Mouse (Mus musculus): ENCODE measurements around the gene Tnfrsf13c. TPM values are rescaled to one million over a fixed set of nuclear protein-coding genes. Genes with fewer than 3 reads are reported as not detected.

Tnfrsf13c gene
- polyA plus RNA-seq (2016; fragmentation: Nextera tagmentation; extraction: Ambion mirVana): 0.18 TPM in 1 of 2 replicates, not detected in the other

GRCm38 (mm10) chr15:82223657-82224601 is at the start of gene Tnfrsf13c:
Tnfrsf13c (minus strand) TSS chr15:82224369.
- peaks cover 63% of the 10 kb centered on the region for H3K27me3 ChIP-seq (ENCODE audit: poor library complexity, severe bottlenecking)
- H3K27ac ChIP-seq: peak within 1 kb of the TSS; percentile 48; the same call in 1 of the 2 replicates
- 2% methylated on average over 43 of the region's 44 CpGs for WGBS
- H3K36me3 ChIP-seq (replicated peaks): no peaks in the 10 kb centered on the region
- H3K9me3 ChIP-seq: no peaks in the 10 kb centered on the region
- no peak for DNase-seq (ENCODE audit: extremely low spot score, low spot score)
- H3K4me3 ChIP-seq: peak within 1 kb of the TSS; percentile 50
- H3K4me1 ChIP-seq: peaks cover 48% of the 10 kb centered on the region

- H3K4me3 ChIP-seq: no peak overlapping the region
- H3K27ac ChIP-seq: no peak overlapping the region
- H3K27me3 ChIP-seq (ENCODE audit: poor library complexity, severe bottlenecking): peaks cover 54% of the 10 kb centered on the region
- peaks cover 9% of the 10 kb centered on the region for H3K36me3 ChIP-seq (replicated peaks)
- no peak for DNase-seq (ENCODE audit: extremely low spot score, low spot score)
- peaks cover 68% of the 10 kb centered on the region for H3K4me1 ChIP-seq
- 87% methylated on average over 6 of the region's 6 CpGs for WGBS
- no peaks in the 10 kb centered on the region for H3K9me3 ChIP-seq
Observed at GRCm38 (mm10) chr15:82272295-82272694, 48.1 kb upstream of the Tnfrsf13c start.

GRCm38 (mm10) chr15:82271201-82271600 is 47.0 kb upstream of the Tnfrsf13c start:
- DNase-seq (ENCODE audit: extremely low spot score, low spot score): peak; percentile 78
- Histone ChIP-seq H3K36me3 (replicated peaks) (no peaks in the 10 kb centered on the region), H3K4me3 (no peak overlapping the region), H3K27me3 (ENCODE audit: poor library complexity, severe bottlenecking) (peaks cover 52% of the 10 kb centered on the region), H3K27ac (peak overlapping the region; percentile 40), H3K9me3 (no peaks in the 10 kb centered on the region), H3K4me1 (peaks cover 57% of the 10 kb centered on the region)
- WGBS: 8% methylated on average over 5 of the region's 5 CpGs

DNA sequence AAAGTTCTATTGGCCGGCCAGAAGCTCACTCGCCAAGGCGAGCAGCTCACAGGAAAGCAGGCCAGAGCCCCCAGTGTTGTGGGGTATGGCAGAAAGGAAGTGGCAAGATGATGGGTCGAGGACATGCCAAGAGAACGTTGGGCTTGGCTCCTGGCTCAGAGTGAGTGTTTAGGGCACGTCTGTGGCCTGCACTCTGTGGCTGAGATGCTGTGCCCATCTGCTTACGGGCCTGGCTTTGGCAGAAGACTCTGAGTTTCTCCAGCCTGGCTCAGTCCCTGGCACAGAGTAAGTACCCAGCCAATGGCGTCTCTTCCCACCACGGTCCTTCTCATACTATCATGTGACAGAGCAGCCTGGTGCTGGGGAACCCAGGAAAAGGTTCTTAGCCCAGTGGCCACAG is 44.6 kb upstream of the Tnfrsf13c start:
- peaks cover 40% of the 10 kb centered on the region for H3K4me1 ChIP-seq

DNA sequence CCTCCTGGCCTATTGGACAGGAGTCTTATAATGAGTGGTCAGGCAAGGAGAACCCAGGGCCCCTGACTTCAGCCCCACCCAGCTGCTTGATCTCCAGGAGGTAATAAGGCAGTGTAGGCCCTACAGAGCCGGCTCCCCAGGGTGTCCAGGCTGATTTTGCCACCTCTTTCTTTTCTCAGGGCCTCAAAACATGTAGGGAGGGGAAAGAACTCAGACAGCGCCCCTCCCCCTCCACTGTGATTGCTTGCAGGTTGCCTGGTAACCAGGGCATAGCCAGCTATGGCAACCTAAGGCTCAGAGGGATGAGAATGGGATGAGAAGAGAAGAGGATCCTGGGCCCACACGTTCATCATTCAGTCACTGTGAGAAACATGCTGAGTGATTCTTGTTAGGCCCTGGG is 44.0 kb upstream of the Tnfrsf13c start:
- 23% methylated on average over 3 of the region's 3 CpGs for WGBS
- peaks cover 38% of the 10 kb centered on the region for H3K4me1 ChIP-seq
- DNase-seq (ENCODE audit: extremely low spot score, low spot score): peak; percentile 39
- no peaks in the 10 kb centered on the region for H3K9me3 ChIP-seq
- H3K27me3 ChIP-seq (ENCODE audit: poor library complexity, severe bottlenecking): peaks cover 24% of the 10 kb centered on the region
- H3K36me3 ChIP-seq (replicated peaks): no peaks in the 10 kb centered on the region
- H3K4me3 ChIP-seq: peak overlapping the region; percentile 18; the same call in 1 of the 2 replicates
- peak overlapping the region; percentile 53; the same call in 1 of the 2 replicates for H3K27ac ChIP-seq

More for the DNA sequence above, 44.6 kb upstream of the Tnfrsf13c start:
- no peak for DNase-seq (ENCODE audit: extremely low spot score, low spot score)
- peaks cover 30% of the 10 kb centered on the region for H3K27me3 ChIP-seq (ENCODE audit: poor library complexity, severe bottlenecking)
- no peaks in the 10 kb centered on the region for H3K36me3 ChIP-seq (replicated peaks)
- H3K27ac ChIP-seq: peak overlapping the region; percentile 3; the same call in 1 of the 2 replicates
- 91% methylated on average over 9 of the region's 9 CpGs for WGBS
- H3K4me3 ChIP-seq: no peak overlapping the region
- H3K9me3 ChIP-seq: no peaks in the 10 kb centered on the region

- H3K27me3 ChIP-seq (ENCODE audit: poor library complexity, severe bottlenecking): peaks cover 5% of the 10 kb centered on the region
- 21% methylated on average over 6 of the region's 6 CpGs for WGBS
- H3K27ac ChIP-seq: no peak overlapping the region
- H3K4me1 ChIP-seq: peaks cover 35% of the 10 kb centered on the region
- peak; percentile 69 for DNase-seq (ENCODE audit: extremely low spot score, low spot score)
- H3K9me3 ChIP-seq: no peaks in the 10 kb centered on the region
- no peak overlapping the region for H3K4me3 ChIP-seq
- H3K36me3 ChIP-seq (replicated peaks): no peaks in the 10 kb centered on the region
Observed at GRCm38 (mm10) chr15:82266356-82266755, 42.2 kb upstream of the Tnfrsf13c start.

GRCm38 (mm10) chr15:82259510-82259909 is 35.3 kb upstream of the Tnfrsf13c start:
- Histone ChIP-seq H3K9me3 (no peaks in the 10 kb centered on the region), H3K27ac (no peak overlapping the region), H3K27me3 (ENCODE audit: poor library complexity, severe bottlenecking) (peaks cover 24% of the 10 kb centered on the region), H3K4me1 (peaks cover 27% of the 10 kb centered on the region), H3K4me3 (no peak overlapping the region), H3K36me3 (replicated peaks) (no peaks in the 10 kb centered on the region)
- 14% methylated on average over 16 of the region's 16 CpGs for WGBS
- peak; percentile 76 for DNase-seq (ENCODE audit: extremely low spot score, low spot score)

DNA sequence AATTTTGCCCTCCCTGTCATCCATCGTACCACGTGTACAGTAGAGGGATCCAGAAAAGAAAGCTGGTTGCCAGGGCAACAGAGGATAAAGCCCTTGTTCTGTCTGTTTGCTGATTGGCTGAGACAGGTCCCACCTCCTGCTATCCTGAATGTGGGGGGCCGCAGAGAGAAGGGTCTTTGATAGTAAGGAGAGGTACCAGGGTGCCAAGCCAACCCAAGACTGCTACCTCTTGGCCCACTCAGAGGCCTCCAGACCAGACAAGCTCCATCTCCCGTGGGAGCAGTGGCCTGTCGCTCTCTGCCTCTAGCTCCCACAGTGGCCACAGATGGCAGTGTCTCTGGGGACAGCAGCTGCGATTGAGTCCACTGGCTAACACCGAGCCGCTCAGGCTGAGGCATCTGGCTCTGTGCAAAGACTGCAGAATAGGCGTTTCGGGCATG is 31.8 kb upstream of the Tnfrsf13c start:
- peak overlapping the region; percentile 73 for H3K27ac ChIP-seq
- H3K36me3 ChIP-seq (replicated peaks): no peaks in the 10 kb centered on the region
- peaks cover 24% of the 10 kb centered on the region for H3K27me3 ChIP-seq (ENCODE audit: poor library complexity, severe bottlenecking)
- no peaks in the 10 kb centered on the region for H3K9me3 ChIP-seq
- H3K4me3 ChIP-seq: peak overlapping the region; percentile 44
- peak; percentile 55 for DNase-seq (ENCODE audit: extremely low spot score, low spot score)
- H3K4me1 ChIP-seq: peaks cover 25% of the 10 kb centered on the region
- WGBS: 26% methylated on average over 10 of the region's 10 CpGs

- Histone ChIP-seq H3K9me3 (no peaks in the 10 kb centered on the region), H3K4me1 (peaks cover 25% of the 10 kb centered on the region), H3K27me3 (ENCODE audit: poor library complexity, severe bottlenecking) (peaks cover 18% of the 10 kb centered on the region), H3K4me3 (no peak overlapping the region), H3K36me3 (replicated peaks) (no peaks in the 10 kb centered on the region), H3K27ac (0 out of 2 replicates have a peak overlapping the region, but pooled peaks have one; percentile 73)
- no peak for DNase-seq (ENCODE audit: extremely low spot score, low spot score)
- 45% methylated on average over 4 of the region's 4 CpGs for WGBS
Observed at GRCm38 (mm10) chr15:82255248-82255647, 31.1 kb upstream of the Tnfrsf13c start.

GRCm38 (mm10) chr15:82252097-82252496 is 27.9 kb upstream of the Tnfrsf13c start, which contains the start of gene 1500009C09Rik:
1500009C09Rik (plus strand) TSS chr15:82252397.
- Histone ChIP-seq H3K4me3 (no peak within 1 kb of the TSS), H3K9me3 (no peaks in the 10 kb centered on the region), H3K27ac (no peak within 1 kb of the TSS), H3K4me1 (peaks cover 20% of the 10 kb centered on the region), H3K36me3 (replicated peaks) (no peaks in the 10 kb centered on the region), H3K27me3 (ENCODE audit: poor library complexity, severe bottlenecking) (peaks cover 4% of the 10 kb centered on the region; the same call in 1 of the 2 replicates)
- no peak for DNase-seq (ENCODE audit: extremely low spot score, low spot score)
- WGBS: 90% methylated on average over 6 of the region's 6 CpGs

GRCm38 (mm10) chr15:82251579-82251978 is 27.4 kb upstream of the Tnfrsf13c start:
- no peak for DNase-seq (ENCODE audit: extremely low spot score, low spot score)
- Histone ChIP-seq H3K9me3 (no peaks in the 10 kb centered on the region), H3K36me3 (replicated peaks) (no peaks in the 10 kb centered on the region), H3K27ac (no peak overlapping the region), H3K4me1 (peaks cover 15% of the 10 kb centered on the region), H3K4me3 (no peak overlapping the region), H3K27me3 (ENCODE audit: poor library complexity, severe bottlenecking) (peaks cover under 1% of the 10 kb centered on the region; the same call in 1 of the 2 replicates)
- 91% methylated on average over 3 of the region's 3 CpGs for WGBS

DNA sequence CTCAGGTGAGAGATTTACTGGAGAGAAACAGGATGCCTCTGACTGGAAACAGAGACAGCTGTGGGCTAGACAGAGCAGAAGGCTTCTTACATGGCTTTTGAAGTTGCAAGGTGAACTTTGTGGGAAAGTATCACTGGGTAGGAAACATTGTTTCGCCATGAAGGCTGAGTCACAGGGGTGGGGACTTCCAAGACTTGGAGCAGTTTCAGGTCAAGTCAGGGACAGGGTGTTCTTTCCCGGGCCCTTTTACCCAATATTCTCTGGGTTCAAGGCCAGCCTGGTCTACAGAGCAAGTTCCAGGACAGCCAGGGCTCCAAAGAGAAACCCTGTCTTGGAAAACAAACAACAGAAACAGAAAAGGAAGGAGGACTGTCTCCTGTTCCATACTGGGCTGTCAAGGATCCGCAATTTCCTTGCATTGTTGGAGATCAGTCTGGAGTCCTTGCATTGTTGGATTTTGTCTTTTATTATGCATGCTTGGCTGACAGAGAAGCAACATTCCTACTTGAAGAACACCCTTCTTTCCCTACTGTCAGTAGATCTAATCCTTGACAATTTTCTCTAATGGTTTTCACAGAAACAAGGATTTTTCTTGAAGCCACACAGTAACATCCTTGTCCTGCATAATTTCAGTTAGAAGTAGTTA is 23.1 kb upstream of the Tnfrsf13c start:
- WGBS: 79% methylated on average over 3 of the region's 3 CpGs
- H3K4me1 ChIP-seq: peaks cover 15% of the 10 kb centered on the region
- no peaks in the 10 kb centered on the region for H3K9me3 ChIP-seq
- H3K36me3 ChIP-seq (replicated peaks): no peaks in the 10 kb centered on the region
- no peak for DNase-seq (ENCODE audit: extremely low spot score, low spot score)
- no peak overlapping the region for H3K27ac ChIP-seq
- H3K4me3 ChIP-seq: no peak overlapping the region
- H3K27me3 ChIP-seq (ENCODE audit: poor library complexity, severe bottlenecking): no peaks in the 10 kb centered on the region

All from forebrain, embryonic 10.5 days (tissue).